Mouse (Mus musculus): ENCODE measurements around the gene Hoxd9. TPM values are rescaled to one million over a fixed set of nuclear protein-coding genes. Genes with fewer than 3 reads are reported as not detected.

The Hoxd9 gene
- polyA plus RNA-seq, 1 experiment from 2014 or later = 17.8 TPM

GRCm38 (mm10) chr2:74669230-74669578 is 28.3 kb upstream of the Hoxd9 start:
- Histone ChIP-seq H3K9ac (replicated peaks) (peak overlapping the region; percentile 99), H3K4me3 (replicated peaks) (peak overlapping the region; percentile 90), H3K27ac (peak overlapping the region; percentile 95), H3K4me1 (replicated peaks) (peaks cover 27% of the 10 kb centered on the region), H3K27me3 (peaks cover 69% of the 10 kb centered on the region), H3K9me3 (no peaks in the 10 kb centered on the region), H3K4me2 (peak overlapping the region; percentile 74), H3K36me3 (no peaks in the 10 kb centered on the region)
- 0% methylated on average over 3 of the region's 3 CpGs for WGBS
- no peak for ATAC-seq (ENCODE audit: insufficient number of reproducible peaks, insufficient read depth, low FRiP score, low TSS enrichment, low read depth)

- peaks cover 69% of the 10 kb centered on the region for H3K27me3 ChIP-seq
- H3K9ac ChIP-seq (replicated peaks) = peak overlapping the region; percentile 99
- peak overlapping the region; percentile 90 for H3K4me3 ChIP-seq (replicated peaks)
- peaks cover 28% of the 10 kb centered on the region for H3K4me1 ChIP-seq (replicated peaks)
- no peaks in the 10 kb centered on the region for H3K36me3 ChIP-seq
- 1% methylated on average over 14 of the region's 14 CpGs for WGBS
- no peaks in the 10 kb centered on the region for H3K9me3 ChIP-seq
- no peak for ATAC-seq (ENCODE audit: insufficient number of reproducible peaks, insufficient read depth, low FRiP score, low TSS enrichment, low read depth)
- H3K27ac ChIP-seq = peak overlapping the region; percentile 95
- H3K4me2 ChIP-seq = peak overlapping the region; percentile 74
Measured at GRCm38 (mm10) chr2:74669650-74670235, 27.8 kb upstream of the Hoxd9 start.

- peaks cover 34% of the 10 kb centered on the region for H3K4me1 ChIP-seq (replicated peaks)
- H3K4me2 ChIP-seq = peak overlapping the region; percentile 74
- H3K4me3 ChIP-seq (replicated peaks) = peak overlapping the region; percentile 90
- ATAC-seq (ENCODE audit: insufficient number of reproducible peaks, insufficient read depth, low FRiP score, low TSS enrichment, low read depth) = no peak
- 4% methylated on average over 3 of the region's 3 CpGs for WGBS
- peak overlapping the region; percentile 66 for H3K27ac ChIP-seq
- no peaks in the 10 kb centered on the region for H3K9me3 ChIP-seq
- H3K9ac ChIP-seq (replicated peaks) = peak overlapping the region; percentile 99
- H3K27me3 ChIP-seq = peaks cover 73% of the 10 kb centered on the region
- H3K36me3 ChIP-seq = no peaks in the 10 kb centered on the region
Measured at GRCm38 (mm10) chr2:74670632-74671188, 26.8 kb upstream of the Hoxd9 start.

- H3K4me1 ChIP-seq (replicated peaks) = peaks cover 42% of the 10 kb centered on the region
- H3K4me3 ChIP-seq (replicated peaks) = peak overlapping the region; percentile 90
- ATAC-seq (ENCODE audit: insufficient number of reproducible peaks, insufficient read depth, low FRiP score, low TSS enrichment, low read depth) = no peak
- H3K4me2 ChIP-seq = peak overlapping the region; percentile 74
- 8% methylated on average over 5 of the region's 5 CpGs for WGBS
- H3K36me3 ChIP-seq = no peaks in the 10 kb centered on the region
- H3K9ac ChIP-seq (replicated peaks) = peak overlapping the region; percentile 99
- H3K27me3 ChIP-seq = peaks cover 76% of the 10 kb centered on the region
- H3K27ac ChIP-seq = peak overlapping the region; percentile 99
- H3K9me3 ChIP-seq = no peaks in the 10 kb centered on the region
Measured at GRCm38 (mm10) chr2:74671847-74672246, 25.7 kb upstream of the Hoxd9 start.

- Histone ChIP-seq H3K9ac (replicated peaks) (peak overlapping the region; percentile 99), H3K27me3 (peaks cover 75% of the 10 kb centered on the region), H3K4me2 (peak overlapping the region; percentile 74), H3K27ac (peak overlapping the region; percentile 99), H3K9me3 (no peaks in the 10 kb centered on the region), H3K4me1 (replicated peaks) (peaks cover 42% of the 10 kb centered on the region), H3K4me3 (replicated peaks) (peak overlapping the region; percentile 90), H3K36me3 (no peaks in the 10 kb centered on the region)
- peak; percentile 44 for ATAC-seq (ENCODE audit: insufficient number of reproducible peaks, insufficient read depth, low FRiP score, low TSS enrichment, low read depth)
- under 1% methylated on average over 40 of the region's 40 CpGs for WGBS
Measured at GRCm38 (mm10) chr2:74672481-74673362, 24.8 kb upstream of the Hoxd9 start.

GRCm38 (mm10) chr2:74673835-74674425 is 23.6 kb upstream of the Hoxd9 start:
- 0 out of 2 replicates have a peak, but pooled peaks have one; percentile 11 for ATAC-seq (ENCODE audit: insufficient number of reproducible peaks, insufficient read depth, low FRiP score, low TSS enrichment, low read depth)
- peak overlapping the region; percentile 74 for H3K4me2 ChIP-seq
- peak overlapping the region; percentile 90 for H3K4me3 ChIP-seq (replicated peaks)

GRCm38 (mm10) chr2:74674881-74675665 is 22.5 kb upstream of the Hoxd9 start, which contains the start of gene Hoxd12:
Gene Hoxd12, plus strand, starts transcription at chr2:74675013.
- peak; percentile 48 for ATAC-seq (ENCODE audit: insufficient number of reproducible peaks, insufficient read depth, low FRiP score, low TSS enrichment, low read depth)
- H3K4me2 ChIP-seq = peak within 1 kb of the TSS; percentile 74

More at GRCm38 (mm10) chr2:74673835-74674425, 23.6 kb upstream of the Hoxd9 start:
- Histone ChIP-seq H3K9me3 (no peaks in the 10 kb centered on the region), H3K27me3 (peaks cover 63% of the 10 kb centered on the region), H3K27ac (peak overlapping the region; percentile 99), H3K4me1 (replicated peaks) (peaks cover 35% of the 10 kb centered on the region), H3K36me3 (no peaks in the 10 kb centered on the region), H3K9ac (replicated peaks) (peak overlapping the region; percentile 99)
- 2% methylated on average over 24 of the region's 24 CpGs for WGBS

GRCm38 (mm10) chr2:74675666-74676282 is 21.8 kb upstream of the Hoxd9 start:
- WGBS = 5% methylated on average over 24 of the region's 24 CpGs
- Histone ChIP-seq H3K9me3 (no peaks in the 10 kb centered on the region), H3K27ac (peak overlapping the region; percentile 99), H3K27me3 (peaks cover 62% of the 10 kb centered on the region), H3K4me3 (replicated peaks) (peak overlapping the region; percentile 90), H3K4me1 (replicated peaks) (peaks cover 42% of the 10 kb centered on the region), H3K9ac (replicated peaks) (peak overlapping the region; percentile 99), H3K36me3 (no peaks in the 10 kb centered on the region), H3K4me2 (peak overlapping the region; percentile 74)
- ATAC-seq (ENCODE audit: insufficient number of reproducible peaks, insufficient read depth, low FRiP score, low TSS enrichment, low read depth) = no peak

More at GRCm38 (mm10) chr2:74674881-74675665, 22.5 kb upstream of the Hoxd9 start, which contains the start of gene Hoxd12:
- H3K4me3 ChIP-seq (replicated peaks) = peak within 1 kb of the TSS; percentile 90
- peaks cover 42% of the 10 kb centered on the region for H3K4me1 ChIP-seq (replicated peaks)
- H3K9me3 ChIP-seq = no peaks in the 10 kb centered on the region
- peak within 1 kb of the TSS; percentile 99 for H3K9ac ChIP-seq (replicated peaks)
- peak within 1 kb of the TSS; percentile 99 for H3K27ac ChIP-seq
- no peaks in the 10 kb centered on the region for H3K36me3 ChIP-seq
- WGBS = under 1% methylated on average over 47 of the region's 47 CpGs
- H3K27me3 ChIP-seq = peaks cover 59% of the 10 kb centered on the region

- Histone ChIP-seq H3K4me2 (peak overlapping the region; percentile 74), H3K4me3 (replicated peaks) (peak overlapping the region; percentile 90), H3K9me3 (no peaks in the 10 kb centered on the region), H3K27ac (peak overlapping the region; percentile 99), H3K4me1 (replicated peaks) (peaks cover 42% of the 10 kb centered on the region), H3K27me3 (peaks cover 68% of the 10 kb centered on the region), H3K9ac (replicated peaks) (peak overlapping the region; percentile 99), H3K36me3 (no peaks in the 10 kb centered on the region)
- no peak for ATAC-seq (ENCODE audit: insufficient number of reproducible peaks, insufficient read depth, low FRiP score, low TSS enrichment, low read depth)
- 8% methylated on average over 9 of the region's 9 CpGs for WGBS
Measured at GRCm38 (mm10) chr2:74676376-74677052, 21.0 kb upstream of the Hoxd9 start.

Measured in limb, embryonic 12.5 days (tissue).